Mouse (Mus musculus): ENCODE measurements around the gene Rcbtb2.

DNA sequence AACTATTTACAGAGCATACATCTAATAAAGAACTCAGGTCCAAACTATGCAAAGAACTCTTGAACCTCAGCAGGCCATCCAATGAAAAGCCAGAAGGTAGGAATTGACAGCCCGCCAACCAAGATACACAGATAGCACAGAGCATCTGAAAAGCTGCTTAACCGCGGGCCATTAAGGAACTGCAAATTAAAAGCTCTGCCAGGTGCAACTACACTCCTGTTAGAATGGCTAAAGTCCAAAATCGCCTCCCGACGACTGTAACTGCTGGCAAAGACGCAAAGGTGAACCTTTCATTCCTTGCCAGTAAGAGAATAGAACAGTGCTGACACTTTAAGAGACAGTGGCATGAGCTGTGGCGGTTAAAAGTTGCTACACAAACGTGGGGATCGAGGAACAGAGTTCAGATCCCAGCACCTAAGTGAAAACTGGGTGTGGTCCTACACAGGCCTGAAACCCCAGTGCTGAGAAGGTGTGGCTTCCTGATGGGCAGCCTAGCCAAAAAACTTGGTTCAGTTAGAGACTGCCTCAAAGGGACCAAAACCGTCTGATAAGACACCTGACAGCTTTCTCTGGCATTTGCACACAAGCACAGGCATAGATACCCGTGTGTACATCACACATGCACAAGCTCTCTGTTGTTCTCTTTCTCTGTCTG is 10.5 kb upstream of the Rcbtb2 start:
- TF ChIP-seq POLR2A (IDR thresholded peaks at IDR 0.05; ENCODE audit: control insufficient read depth, low read depth, low read length) (no peak), CTCF (IDR thresholded peaks at IDR 0.05; ENCODE audit: control insufficient read depth, insufficient read depth, insufficient replicate concordance, low read depth, low read length) (no peak)

Data from testis, adult 2 months (tissue).